Mouse (Mus musculus) layer of hippocampus, postnatal 36 days (tissue): ENCODE results near the gene Ccdc85c. TPM values are rescaled to one million over a fixed set of nuclear protein-coding genes. Genes with fewer than 3 reads are reported as not detected.

Source experiments
- DNase-seq, 2 experiments: peaks; one replicate each; pipeline ENCODE4 v3.0.0; 2022
- total RNA-seq, 2 experiments: library from RNA; stranded (reverse); gene quantifications; 2 replicates each; pipeline ENCODE4 v1.2.3; 2021

The Ccdc85c gene
- total RNA-seq, 2 experiments from 2014 or later: 68.1 to 70.0 TPM

GRCm38 (mm10) chr12:108294620-108295019, 19.4 kb upstream of the Ccdc85c start:
- DNase-seq: no peak

GRCm38 (mm10) chr12:108292957-108293356, 17.7 kb upstream of the Ccdc85c start:
- DNase-seq: peak; percentile 64 to 68

- DNase-seq: no peak
Measured at GRCm38 (mm10) chr12:108292419-108292818, 17.2 kb upstream of the Ccdc85c start.

- DNase-seq: no peak
Measured at GRCm38 (mm10) chr12:108288127-108288880, 13.1 kb upstream of the Ccdc85c start.

- no peak for DNase-seq
Measured at GRCm38 (mm10) chr12:108287011-108287410, 11.8 kb upstream of the Ccdc85c start.

GRCm38 (mm10) chr12:108286381-108286780, 11.2 kb upstream of the Ccdc85c start:
- no peak for DNase-seq

- DNase-seq: no peak
Measured at GRCm38 (mm10) chr12:108285225-108286011, 10.2 kb upstream of the Ccdc85c start.

- DNase-seq: no peak
Measured at GRCm38 (mm10) chr12:108284455-108285224, 9.4 kb upstream of the Ccdc85c start.

- no peak for DNase-seq
Measured at GRCm38 (mm10) chr12:108278221-108278918, 3.1 kb upstream of the Ccdc85c start.

GRCm38 (mm10) chr12:108277341-108277841, 2.2 kb upstream of the Ccdc85c start:
- no peak for DNase-seq

GRCm38 (mm10) chr12:108275920-108276822, 946 bp upstream of the Ccdc85c start:
- DNase-seq: peak; percentile 37 to 51

GRCm38 (mm10) chr12:108275508-108275890, 274 bp upstream of the Ccdc85c start:
- DNase-seq: peak; percentile 98

GRCm38 (mm10) chr12:108274313-108274595, 971 bp downstream of the Ccdc85c start:
- no peak for DNase-seq

GRCm38 (mm10) chr12:108273466-108274312, 1.5 kb downstream of the Ccdc85c start:
- DNase-seq: no peak

- DNase-seq: no peak
Measured at GRCm38 (mm10) chr12:108272143-108272635, 3.0 kb downstream of the Ccdc85c start.

GRCm38 (mm10) chr12:108271351-108272142, 3.7 kb downstream of the Ccdc85c start:
- DNase-seq: no peak

GRCm38 (mm10) chr12:108270240-108270919, 4.8 kb downstream of the Ccdc85c start:
- DNase-seq: no peak

- DNase-seq: no peak
Measured at GRCm38 (mm10) chr12:108269699-108270098, 5.5 kb downstream of the Ccdc85c start.

- no peak for DNase-seq
Measured at GRCm38 (mm10) chr12:108268970-108269369, 6.3 kb downstream of the Ccdc85c start.
